Mouse (Mus musculus) thymus, adult 2 months (tissue): Measurements from ENCODE around the gene Tmem132b.

Experiments used
- CTCF ChIP-seq: fragments of 200-500 bp; IDR thresholded peaks from 2 replicates; pipeline ENCODE4 v1.5.1; 2012; ENCODE audit warnings: mild to moderate bottlenecking, control low read depth, low read length, moderate library complexity, borderline replicate concordance; ENCODE audit not compliant: control insufficient read depth, poor library complexity, insufficient read depth; ENCODE audit errors: extremely low read depth
- POLR2A ChIP-seq: fragments of 200-500 bp; IDR thresholded peaks from 2 replicates; pipeline ENCODE4 v1.6.1; 2012; ENCODE audit warnings: mild to moderate bottlenecking, low read length, control low read depth, moderate library complexity; ENCODE audit not compliant: control insufficient read depth, poor library complexity, insufficient read depth; ENCODE audit errors: extremely low read depth

- TF ChIP-seq POLR2A, result no peak
- TF ChIP-seq CTCF, result no peak
These were observed 221.0 kb downstream of the Tmem132b start for GRCm38 (mm10) chr5:125752546-125752945.
